Mouse (Mus musculus): Measurements from ENCODE around the gene Mrpl24. TPM values are rescaled to one million over a fixed set of nuclear protein-coding genes. Genes with fewer than 3 reads are reported as not detected.

Mrpl24 gene
- polyA plus RNA-seq, 1 experiment from 2014 or later = 73.0 TPM

- peak overlapping the region; percentile 61 for H3K27ac ChIP-seq (replicated peaks)
- peak overlapping the region; percentile 15; the same call in 1 of the 2 replicates for H3K4me3 ChIP-seq
- H3K9me3 ChIP-seq = no peaks in the 10 kb centered on the region
- peak overlapping the region; percentile 68 for H3K4me2 ChIP-seq
- 17% methylated on average over 12 of the region's 12 CpGs for WGBS
- H3K9ac ChIP-seq = peak overlapping the region; percentile 60; the same call in 1 of the 2 replicates
- ATAC-seq (ENCODE audit: low read depth) = no peak
- no peaks in the 10 kb centered on the region for H3K36me3 ChIP-seq
- peaks cover 63% of the 10 kb centered on the region for H3K4me1 ChIP-seq (replicated peaks)
- H3K27me3 ChIP-seq = no peaks in the 10 kb centered on the region
These were observed 32.6 kb downstream of the Mrpl24 start for GRCm38 (mm10) chr3:87951946-87952345.

GRCm38 (mm10) chr3:87952440-87952839, 33.1 kb downstream of the Mrpl24 start:
- H3K4me1 ChIP-seq (replicated peaks) = peaks cover 58% of the 10 kb centered on the region
- H3K36me3 ChIP-seq = no peaks in the 10 kb centered on the region
- H3K27me3 ChIP-seq = no peaks in the 10 kb centered on the region
- no peaks in the 10 kb centered on the region for H3K9me3 ChIP-seq
- H3K27ac ChIP-seq (replicated peaks) = peak overlapping the region; percentile 61
- peak overlapping the region; percentile 15 for H3K4me3 ChIP-seq
- peak overlapping the region; percentile 60; the same call in 1 of the 2 replicates for H3K9ac ChIP-seq
- 1% methylated on average over 5 of the region's 5 CpGs for WGBS
- peak; percentile 15; the same call in 1 of the 2 replicates for ATAC-seq (ENCODE audit: low read depth)
- peak overlapping the region; percentile 68 for H3K4me2 ChIP-seq

GRCm38 (mm10) chr3:87958056-87958455, 38.8 kb downstream of the Mrpl24 start:
- no peak for ATAC-seq (ENCODE audit: low read depth)
- H3K9me3 ChIP-seq = no peaks in the 10 kb centered on the region
- H3K4me3 ChIP-seq = no peak overlapping the region
- no peak overlapping the region for H3K4me2 ChIP-seq
- H3K9ac ChIP-seq = no peak overlapping the region
- H3K4me1 ChIP-seq (replicated peaks) = peaks cover 34% of the 10 kb centered on the region
- no peaks in the 10 kb centered on the region for H3K27me3 ChIP-seq
- H3K36me3 ChIP-seq = no peaks in the 10 kb centered on the region
- 14% methylated on average over 1 of the region's 1 CpGs for WGBS
- no peak overlapping the region for H3K27ac ChIP-seq (replicated peaks)

DNA sequence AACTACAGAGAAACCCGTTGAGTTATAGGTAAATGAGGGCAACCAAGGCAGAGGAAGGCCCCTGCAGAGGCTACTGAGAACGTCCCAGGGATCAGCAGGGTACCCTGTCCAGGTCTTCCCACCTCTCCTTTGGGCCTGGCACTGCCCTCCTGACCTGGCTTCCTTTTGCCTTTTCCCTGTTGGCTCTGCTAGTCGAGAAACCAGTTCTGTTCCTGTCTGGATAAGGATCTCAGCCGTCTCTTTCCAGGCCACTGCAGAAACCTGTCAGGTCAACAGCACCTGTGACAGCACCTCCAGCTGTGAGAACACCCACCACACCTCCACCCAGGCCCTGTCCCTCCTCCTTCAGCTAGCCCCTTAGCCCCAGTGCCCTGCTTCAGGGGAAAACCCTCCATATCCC, 39.2 kb downstream of the Mrpl24 start:
- 5% methylated on average over 4 of the region's 4 CpGs for WGBS
- Histone ChIP-seq H3K4me3 (no peak overlapping the region), H3K27ac (replicated peaks) (no peak overlapping the region), H3K9me3 (no peaks in the 10 kb centered on the region), H3K4me1 (replicated peaks) (peaks cover 30% of the 10 kb centered on the region), H3K27me3 (no peaks in the 10 kb centered on the region), H3K9ac (no peak overlapping the region), H3K36me3 (no peaks in the 10 kb centered on the region), H3K4me2 (no peak overlapping the region)
- no peak for ATAC-seq (ENCODE audit: low read depth)

- H3K9me3 ChIP-seq = no peaks in the 10 kb centered on the region
- 12% methylated on average over 1 of the region's 1 CpGs for WGBS
- no peaks in the 10 kb centered on the region for H3K36me3 ChIP-seq
- H3K27me3 ChIP-seq = no peaks in the 10 kb centered on the region
- peak overlapping the region; percentile 97; the same call in 1 of the 2 replicates for H3K27ac ChIP-seq (replicated peaks)
- H3K4me3 ChIP-seq = no peak overlapping the region
- no peak overlapping the region for H3K4me2 ChIP-seq
- no peak for ATAC-seq (ENCODE audit: low read depth)
- H3K4me1 ChIP-seq (replicated peaks) = peaks cover 29% of the 10 kb centered on the region
- no peak overlapping the region for H3K9ac ChIP-seq
These were observed 39.7 kb downstream of the Mrpl24 start for GRCm38 (mm10) chr3:87958967-87959366.

DNA sequence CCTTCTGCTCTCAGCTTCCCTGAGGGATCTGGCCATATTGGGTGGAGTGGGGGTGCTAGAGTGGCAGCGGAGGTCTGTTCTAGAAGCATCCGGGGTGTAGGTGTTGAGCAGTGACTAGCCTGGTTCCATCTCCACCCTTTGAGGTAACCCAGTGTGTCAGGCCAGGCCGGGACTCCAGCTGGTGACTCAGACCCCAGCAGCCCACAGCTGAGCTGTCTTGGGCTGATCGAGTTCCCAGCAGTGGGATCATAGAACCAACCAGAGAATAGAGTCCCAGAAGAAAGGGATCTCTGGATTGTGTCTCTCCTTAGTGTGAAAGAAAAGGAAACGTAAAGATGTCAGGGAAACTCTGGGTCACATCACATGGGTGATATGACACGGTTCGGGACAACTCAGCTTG, 40.1 kb downstream of the Mrpl24 start:
- WGBS = 41% methylated on average over 7 of the region's 7 CpGs
- H3K27ac ChIP-seq (replicated peaks) = peak overlapping the region; percentile 97
- H3K9me3 ChIP-seq = no peaks in the 10 kb centered on the region
- H3K9ac ChIP-seq = no peak overlapping the region
- H3K4me3 ChIP-seq = no peak overlapping the region
- peaks cover 29% of the 10 kb centered on the region for H3K4me1 ChIP-seq (replicated peaks)
- no peak for ATAC-seq (ENCODE audit: low read depth)
- H3K36me3 ChIP-seq = no peaks in the 10 kb centered on the region
- H3K27me3 ChIP-seq = no peaks in the 10 kb centered on the region
- H3K4me2 ChIP-seq = peak overlapping the region; percentile 78; the same call in 1 of the 2 replicates

DNA sequence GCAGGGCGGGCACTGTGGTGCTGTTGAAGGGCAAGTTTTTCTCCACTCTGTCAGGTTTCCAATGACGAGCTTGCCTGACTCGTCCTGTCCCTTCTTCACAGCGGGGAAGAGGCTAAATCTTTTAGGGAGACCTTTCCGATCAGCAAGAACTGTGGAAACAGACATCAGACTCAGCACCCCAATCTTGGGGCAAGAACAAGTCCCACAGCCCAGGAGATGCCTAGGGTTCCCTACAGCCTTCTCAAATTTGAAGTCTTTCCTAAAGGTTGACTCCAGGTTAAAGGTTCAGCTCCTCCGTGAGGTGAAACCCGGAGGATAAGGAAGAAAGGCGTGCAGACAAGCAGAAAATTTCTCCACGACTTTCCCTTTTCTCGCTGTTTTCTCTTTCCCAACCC, 40.9 kb downstream of the Mrpl24 start:
- H3K36me3 ChIP-seq = no peaks in the 10 kb centered on the region
- peak overlapping the region; percentile 45 for H3K4me3 ChIP-seq
- ATAC-seq (ENCODE audit: low read depth) = peak; percentile 9; the same call in 1 of the 2 replicates
- peak overlapping the region; percentile 83 for H3K9ac ChIP-seq
- H3K9me3 ChIP-seq = no peaks in the 10 kb centered on the region
- H3K27me3 ChIP-seq = no peaks in the 10 kb centered on the region
- H3K4me2 ChIP-seq = peak overlapping the region; percentile 78
- WGBS = 2% methylated on average over 10 of the region's 10 CpGs
- peaks cover 29% of the 10 kb centered on the region for H3K4me1 ChIP-seq (replicated peaks)
- peak overlapping the region; percentile 97 for H3K27ac ChIP-seq (replicated peaks)

DNA sequence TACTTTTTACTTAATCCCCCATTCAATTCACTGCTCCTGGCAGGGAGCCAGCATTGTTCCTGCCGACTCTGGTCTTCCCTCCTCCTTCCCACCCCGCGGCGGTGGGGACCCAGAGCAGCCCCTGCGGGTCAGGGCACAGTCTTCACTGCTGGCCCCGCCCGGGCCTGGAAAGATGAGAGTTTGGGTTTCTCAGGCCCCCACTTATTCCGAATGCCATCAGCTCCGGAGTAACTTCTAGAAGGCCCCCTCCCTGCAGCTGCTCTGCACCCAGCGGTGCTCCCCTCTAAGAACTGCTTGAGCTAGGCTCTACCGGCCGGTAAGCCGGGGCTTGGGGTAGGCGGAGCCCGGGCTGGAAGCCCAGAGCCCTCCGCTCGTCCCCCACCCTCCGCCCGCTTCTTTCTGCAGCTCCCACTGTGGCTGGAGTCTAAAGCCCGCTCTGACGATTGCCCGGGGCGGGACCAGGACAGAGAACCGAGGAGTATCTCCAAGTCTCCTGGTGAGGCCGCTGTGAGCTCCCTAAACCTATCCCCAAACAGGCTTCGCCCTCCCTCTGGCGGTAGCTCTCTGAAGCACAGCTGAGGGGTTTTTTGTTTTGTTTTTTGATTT, 41.4 kb downstream of the Mrpl24 start:
- no peaks in the 10 kb centered on the region for H3K36me3 ChIP-seq
- peak overlapping the region; percentile 83 for H3K9ac ChIP-seq
- no peaks in the 10 kb centered on the region for H3K27me3 ChIP-seq
- peak overlapping the region; percentile 97 for H3K27ac ChIP-seq (replicated peaks)
- peaks cover 29% of the 10 kb centered on the region for H3K4me1 ChIP-seq (replicated peaks)
- peak; percentile 97 for ATAC-seq (ENCODE audit: low read depth)
- WGBS = under 1% methylated on average over 27 of the region's 27 CpGs
- peak overlapping the region; percentile 45 for H3K4me3 ChIP-seq
- no peaks in the 10 kb centered on the region for H3K9me3 ChIP-seq
- peak overlapping the region; percentile 78 for H3K4me2 ChIP-seq

GRCm38 (mm10) chr3:87970184-87970938, 51.1 kb downstream of the Mrpl24 start:
- H3K4me2 ChIP-seq = peak overlapping the region; percentile 95
- under 1% methylated on average over 21 of the region's 21 CpGs for WGBS
- peaks cover 53% of the 10 kb centered on the region for H3K4me1 ChIP-seq (replicated peaks)
- H3K9ac ChIP-seq = peak overlapping the region; percentile 91
- H3K27me3 ChIP-seq = no peaks in the 10 kb centered on the region; the same call in 1 of the 2 replicates
- peak overlapping the region; percentile 66 for H3K4me3 ChIP-seq
- 0 out of 2 replicates have a peak, but pooled peaks have one; percentile 5 for ATAC-seq (ENCODE audit: low read depth)
- H3K27ac ChIP-seq (replicated peaks) = peak overlapping the region; percentile 49
- H3K36me3 ChIP-seq = peaks cover under 1% of the 10 kb centered on the region; the same call in 1 of the 2 replicates
- no peaks in the 10 kb centered on the region for H3K9me3 ChIP-seq

DNA sequence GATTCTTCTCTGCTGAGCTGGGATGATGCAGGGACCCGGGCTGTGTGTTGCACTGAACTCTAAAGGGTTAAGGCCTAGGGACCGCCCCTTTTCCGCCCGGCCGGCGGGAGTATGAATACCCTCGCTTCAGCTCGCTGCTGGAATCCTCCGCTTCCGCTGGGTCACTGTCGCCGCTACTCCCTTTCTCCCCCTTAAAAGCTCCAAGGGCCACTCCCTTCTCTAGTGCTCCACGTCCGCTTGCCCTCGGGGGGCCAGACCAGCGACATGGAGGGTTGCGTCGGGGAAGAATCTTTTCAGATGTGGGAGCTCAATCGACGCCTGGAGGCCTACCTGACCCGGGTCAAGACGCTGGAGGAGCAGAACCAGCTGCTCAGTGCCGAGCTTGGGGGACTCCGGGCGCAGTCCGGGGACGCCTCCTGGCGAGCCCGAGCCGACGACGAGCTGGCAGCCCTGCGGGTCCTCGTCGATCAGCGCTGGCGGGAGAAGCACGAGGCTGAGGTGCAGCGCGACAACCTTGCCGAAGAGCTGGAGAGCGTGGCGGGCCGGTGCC, 51.7 kb downstream of the Mrpl24 start, which contains the start of gene Nes:
Gene Nes (plus strand): TSS at position 140 of the 550 bp plus-strand sequence.
- H3K4me3 ChIP-seq = peak within 1 kb of the TSS; percentile 66
- peak within 1 kb of the TSS; percentile 95 for H3K4me2 ChIP-seq
- no peaks in the 10 kb centered on the region for H3K9me3 ChIP-seq
- ATAC-seq (ENCODE audit: low read depth) = peak; percentile 71
- H3K27ac ChIP-seq (replicated peaks) = peak within 1 kb of the TSS; percentile 89
- peak within 1 kb of the TSS; percentile 91 for H3K9ac ChIP-seq
- H3K27me3 ChIP-seq = no peaks in the 10 kb centered on the region; the same call in 1 of the 2 replicates
- WGBS = 0% methylated on average over 44 of the region's 44 CpGs
- H3K36me3 ChIP-seq = peaks cover 7% of the 10 kb centered on the region
- peaks cover 53% of the 10 kb centered on the region for H3K4me1 ChIP-seq (replicated peaks)

- ATAC-seq (ENCODE audit: low read depth) = peak; percentile 18; the same call in 1 of the 2 replicates
- under 1% methylated on average over 59 of the region's 60 CpGs for whole genome bisulfite sequencing
- Histone ChIP-seq H3K4me1 (replicated peaks) (peaks cover 53% of the 10 kb centered on the region), H3K9ac (peak overlapping the region; percentile 91), H3K9me3 (no peaks in the 10 kb centered on the region), H3K27me3 (no peaks in the 10 kb centered on the region; the same call in 1 of the 2 replicates), H3K36me3 (peaks cover 14% of the 10 kb centered on the region), H3K27ac (replicated peaks) (peak overlapping the region; percentile 89), H3K4me3 (peak overlapping the region; percentile 66), H3K4me2 (peak overlapping the region; percentile 95)
These were observed 52.3 kb downstream of the Mrpl24 start for GRCm38 (mm10) chr3:87971489-87972202.

All from neural tube, embryonic 13.5 days (tissue).